Mouse (Mus musculus) MEL (cell line): ENCODE results near the gene Slc8a1. TPM values are rescaled to one million over a fixed set of nuclear protein-coding genes. Genes with fewer than 3 reads are reported as not detected.

Source experiments
- DNase-seq: peaks from one replicate; pipeline ENCODE4 v3.0.0; 2011; ENCODE audit warnings: low read depth, low spot score
- H3K27ac ChIP-seq: 2 replicates; pipeline ENCODE4 v1.5.1; 2012; ENCODE audit warnings: low read depth, mild to moderate bottlenecking, control low read depth, low read length, moderate library complexity; ENCODE audit not compliant: control insufficient read depth
- H3K27me3 ChIP-seq, 2 experiments: fragments of 150-350 bp in 1 of 2; sonication (generic) in 1 of 2; 2 replicates each; pipeline ENCODE4 v1.6.1; 2012; ENCODE audit warnings: low read length in 2 of 2, mild to moderate bottlenecking in 2 of 2, improper control_type of control experiment in 1 of 2, moderate library complexity in 1 of 2; ENCODE audit not compliant: insufficient read depth in 2 of 2, control insufficient read depth in 1 of 2
- H3K36me3 ChIP-seq, 2 experiments: 2 replicates each; pipeline ENCODE4 v1.6.1; 2012 to 2014; ENCODE audit warnings: low read length in 2 of 2, improper control_type of control experiment in 1 of 2, inconsistent platforms in 1 of 2, mild to moderate bottlenecking in 1 of 2; ENCODE audit not compliant: insufficient read depth in 2 of 2, control insufficient read depth in 1 of 2
- H3K4me1 ChIP-seq, 2 experiments: fragments of 150-350 bp in 1 of 2; sonication (generic) in 1 of 2; 2 replicates each; pipeline ENCODE4 v1.6.1; 2012; ENCODE audit warnings: low read length in 2 of 2, improper control_type of control experiment in 1 of 2, mild to moderate bottlenecking in 1 of 2; ENCODE audit not compliant: insufficient read depth in 2 of 2, control insufficient read depth in 1 of 2
- H3K4me3 ChIP-seq, 2 experiments: fragments of 150-350 bp in 1 of 2; sonication (generic) in 1 of 2; 2 replicates each; pipeline ENCODE4 v1.5.1; 2012; ENCODE audit warnings: low read depth in 2 of 2, low read length in 2 of 2, mild to moderate bottlenecking in 2 of 2, moderate library complexity in 2 of 2, control low read depth in 1 of 2, improper control_type of control experiment in 1 of 2; ENCODE audit not compliant: control insufficient read depth in 1 of 2, insufficient read depth in 1 of 2
- H3K79me2 ChIP-seq: 2 replicates; pipeline ENCODE4 v1.6.1; 2012; ENCODE audit warnings: mild to moderate bottlenecking, low read length, moderate library complexity; ENCODE audit not compliant: control insufficient read depth, poor library complexity, insufficient read depth
- H3K9ac ChIP-seq: 2 replicates; pipeline ENCODE4 v1.6.1; 2012; ENCODE audit warnings: low read depth, mild to moderate bottlenecking, control low read depth, low read length, moderate library complexity; ENCODE audit not compliant: control insufficient read depth, poor library complexity, severe bottlenecking
- H3K9me3 ChIP-seq: fragments of 150-350 bp; sonication (generic); replicated peaks from 2 replicates; pipeline ENCODE4 v1.6.1; 2012; ENCODE audit warnings: mild to moderate bottlenecking, low read length, improper control_type of control experiment, moderate library complexity; ENCODE audit not compliant: insufficient read depth
- BHLHE40 ChIP-seq: IDR thresholded peaks from 2 replicates; pipeline ENCODE4 v1.6.1; 2012; ENCODE audit warnings: low read depth, mild to moderate bottlenecking, inconsistent platforms, low read length, improper control_type of control experiment, borderline replicate concordance
- CHD1 ChIP-seq: IDR thresholded peaks from 2 replicates; pipeline ENCODE4 v1.6.1; 2012; ENCODE audit warnings: low read depth, mild to moderate bottlenecking, inconsistent platforms, low read length, improper control_type of control experiment
- CHD2 ChIP-seq: IDR thresholded peaks from 2 replicates; pipeline ENCODE4 v1.6.1; 2011; ENCODE audit warnings: low read length, improper control_type of control experiment
- E2F4 ChIP-seq: IDR thresholded peaks from 2 replicates; pipeline ENCODE4 v1.6.1; 2011; ENCODE audit warnings: low read depth, low read length, improper control_type of control experiment, borderline replicate concordance
- EP300 ChIP-seq, 2 experiments: IDR thresholded peaks; 2 replicates each; pipeline ENCODE4 v1.6.1; 2011; ENCODE audit warnings: improper control_type of control experiment in 2 of 2, low read length in 2 of 2, low read depth in 1 of 2, mild to moderate bottlenecking in 1 of 2
- ETS1 ChIP-seq: IDR thresholded peaks from 2 replicates; pipeline ENCODE4 v1.6.1; 2012; ENCODE audit warnings: low read depth, mild to moderate bottlenecking, inconsistent platforms, low read length, improper control_type of control experiment, moderate library complexity
- GATA1 ChIP-seq: IDR thresholded peaks from 2 replicates; pipeline ENCODE4 v1.6.1; 2011; ENCODE audit warnings: low read depth, low read length, improper control_type of control experiment
- HCFC1 ChIP-seq: IDR thresholded peaks from 2 replicates; pipeline ENCODE4 v1.6.1; 2012; ENCODE audit warnings: low read depth, mild to moderate bottlenecking, inconsistent platforms, low read length, improper control_type of control experiment, moderate library complexity
- JUND ChIP-seq: IDR thresholded peaks from 2 replicates; pipeline ENCODE4 v1.6.1; 2011; ENCODE audit warnings: low read depth, mild to moderate bottlenecking, improper control_type of control experiment, low read length
- MAFK ChIP-seq: IDR thresholded peaks from 2 replicates; pipeline ENCODE4 v1.6.1; 2011; ENCODE audit warnings: low read depth, mild to moderate bottlenecking, low read length, improper control_type of control experiment, borderline replicate concordance
- MAX ChIP-seq: IDR thresholded peaks from 2 replicates; pipeline ENCODE4 v1.6.1; 2011; ENCODE audit warnings: low read length, improper control_type of control experiment
- MAZ ChIP-seq: IDR thresholded peaks from 2 replicates; pipeline ENCODE4 v1.6.1; 2012; ENCODE audit warnings: low read depth, mild to moderate bottlenecking, inconsistent platforms, low read length, improper control_type of control experiment
- MEF2A ChIP-seq: IDR thresholded peaks from 2 replicates; pipeline ENCODE4 v1.6.1; 2014; ENCODE audit warnings: low read depth, mild to moderate bottlenecking, inconsistent platforms, low read length, improper control_type of control experiment; ENCODE audit not compliant: poor library complexity, insufficient replicate concordance, severe bottlenecking; ENCODE audit errors: extremely low read depth
- MXI1 ChIP-seq: IDR thresholded peaks from 2 replicates; pipeline ENCODE4 v1.6.1; 2011; ENCODE audit warnings: mild to moderate bottlenecking, low read depth, low read length, improper control_type of control experiment
- POLR2A ChIP-seq, 2 experiments: IDR thresholded peaks; 2 replicates each; pipeline ENCODE4 v1.6.1; 2011 to 2012; ENCODE audit warnings: low read length in 2 of 2, mild to moderate bottlenecking in 2 of 2, control low read depth in 1 of 2, improper control_type of control experiment in 1 of 2, low read depth in 1 of 2, moderate library complexity in 1 of 2; ENCODE audit not compliant: control insufficient read depth in 1 of 2, insufficient read depth in 1 of 2, poor library complexity in 1 of 2
- POLR2AphosphoS2 ChIP-seq: IDR thresholded peaks from 2 replicates; pipeline ENCODE4 v1.6.1; 2011; ENCODE audit warnings: low read length, improper control_type of control experiment
- RAD21 ChIP-seq: IDR thresholded peaks from 2 replicates; pipeline ENCODE4 v1.6.1; 2011; ENCODE audit warnings: mild to moderate bottlenecking, low read depth, low read length, improper control_type of control experiment
- TAL1 ChIP-seq: IDR thresholded peaks from 2 replicates; pipeline ENCODE4 v1.6.1; 2012; ENCODE audit warnings: mild to moderate bottlenecking, inconsistent platforms, low read length, moderate library complexity, mixed read lengths
- TBP ChIP-seq: IDR thresholded peaks from 2 replicates; pipeline ENCODE4 v1.8.0; 2011; ENCODE audit warnings: low read depth, low read length, improper control_type of control experiment
- TCF12 ChIP-seq: IDR thresholded peaks from 2 replicates; pipeline ENCODE4 v1.6.1; 2014; ENCODE audit warnings: low read depth, mild to moderate bottlenecking, inconsistent platforms, low read length, improper control_type of control experiment, moderate library complexity
- USF1 ChIP-seq: IDR thresholded peaks from 2 replicates; pipeline ENCODE4 v1.6.1; 2014; ENCODE audit warnings: low read depth, mild to moderate bottlenecking, inconsistent platforms, low read length, improper control_type of control experiment, moderate library complexity
- USF2 ChIP-seq, 2 experiments: IDR thresholded peaks; 2 replicates each; pipeline ENCODE4 v1.6.1; 2011 to 2012; ENCODE audit warnings: improper control_type of control experiment in 2 of 2, low read length in 2 of 2, borderline replicate concordance in 1 of 2, inconsistent platforms in 1 of 2, low read depth in 1 of 2, mild to moderate bottlenecking in 1 of 2; ENCODE audit not compliant: insufficient read depth in 1 of 2
- ZC3H11A ChIP-seq: IDR thresholded peaks from 2 replicates; pipeline ENCODE4 v1.6.1; 2012; ENCODE audit warnings: low read depth, mild to moderate bottlenecking, inconsistent platforms, low read length, improper control_type of control experiment
- ZMIZ1 ChIP-seq: IDR thresholded peaks from 2 replicates; pipeline ENCODE4 v1.6.1; 2012; ENCODE audit warnings: low read depth, mild to moderate bottlenecking, inconsistent platforms, low read length, improper control_type of control experiment, moderate library complexity
- ZNF384 ChIP-seq: IDR thresholded peaks from 2 replicates; pipeline ENCODE4 v1.6.1; 2012; ENCODE audit warnings: low read depth, mild to moderate bottlenecking, inconsistent platforms, low read length, improper control_type of control experiment
- polyA plus RNA-seq, 2 experiments: library from polyadenylated mRNA; stranded (reverse) in 1 of 2; unstranded in 1 of 2; fragments of >175 nt in 1 of 2; fragments of >200 nt in 1 of 2; gene quantifications; 2 replicates each; pipeline versions ENCODE4 v1.2.1 to v1.2.4; 2012; ENCODE audit warnings: low replicate concordance in 2 of 2, low read depth in 1 of 2; ENCODE audit not compliant: insufficient read length in 2 of 2, insufficient read depth in 1 of 2, missing spikeins in 1 of 2
- total RNA-seq: library from RNA; depleted of rRNA; stranded (reverse); fragments of 300-350 nt; gene quantifications from 2 replicates; pipeline ENCODE4 v1.2.3, GENCODE M21; 2012

Slc8a1 gene
- total and polyA plus RNA-seq, 3 experiments = 0.86 to 1.0 TPM; not detected in 1

DNA sequence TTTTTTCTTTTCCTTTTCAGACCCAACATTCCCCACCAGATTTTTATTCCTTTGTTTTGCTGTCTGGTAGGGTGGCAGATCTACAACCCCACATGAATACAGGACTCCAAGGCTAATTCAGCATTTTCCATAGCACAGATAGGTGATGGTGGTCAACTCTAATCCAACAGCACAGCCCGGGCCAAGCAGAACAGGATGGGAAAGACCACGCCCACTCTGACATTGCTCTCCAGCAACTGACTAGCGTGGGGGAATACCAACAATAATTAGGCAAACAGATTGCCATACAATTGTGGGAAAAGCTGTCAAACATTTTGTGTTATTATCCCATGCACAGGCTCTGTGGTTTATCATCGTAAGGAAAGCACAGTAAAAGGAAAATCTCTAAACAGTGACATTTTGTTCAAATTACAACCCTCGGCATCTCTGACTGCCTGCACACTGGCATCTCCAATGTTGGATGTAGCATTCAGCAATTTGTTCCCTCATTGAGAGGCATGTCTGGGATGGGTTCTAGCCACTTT is 233.0 kb downstream of the Slc8a1 start:
- Histone ChIP-seq H3K9me3 (no peaks in the 10 kb centered on the region), H3K27me3 (no peaks in the 10 kb centered on the region), H3K27ac (no peak overlapping the region), H3K4me3 (no peak overlapping the region), H3K4me1 (no peaks in the 10 kb centered on the region; a peak in 1 of 4 replicates), H3K9ac (no peak overlapping the region), H3K36me3 (no peaks in the 10 kb centered on the region), H3K79me2 (no peaks in the 10 kb centered on the region)
- no peak for DNase-seq
- TF ChIP-seq MAFK (no peak), BHLHE40 (no peak), E2F4 (no peak), POLR2AphosphoS2 (no peak), JUND (no peak), ZMIZ1 (no peak), USF2 (IDR thresholded peaks at IDR 0.05; ENCODE audit: borderline replicate concordance in 1 of 2, insufficient read depth in 1 of 2, low read depth in 1 of 2, low read length in 2 of 2) (no peak), RAD21 (no peak), ZNF384 (no peak), POLR2A (IDR thresholded peaks at IDR 0.05; ENCODE audit: control insufficient read depth in 1 of 2, insufficient read depth in 1 of 2, low read depth in 1 of 2, low read length in 2 of 2, poor library complexity in 1 of 2) (no peak), TBP (no peak), GATA1 (no peak), ZC3H11A (no peak), TAL1 (no peak), MAZ (no peak)

GRCm38 (mm10) chr17:81504040-81504439 is 234.1 kb downstream of the Slc8a1 start:
- no peaks in the 10 kb centered on the region; a peak in 1 of 4 replicates for H3K4me1 ChIP-seq
- no peak overlapping the region for H3K27ac ChIP-seq
- TF ChIP-seq MEF2A = no peak
- no peak for TF ChIP-seq EP300 (IDR thresholded peaks at IDR 0.05; ENCODE audit: low read depth in 1 of 2, low read length in 2 of 2)
- TF ChIP-seq USF1 = no peak
- no peak for TF ChIP-seq USF2 (IDR thresholded peaks at IDR 0.05; ENCODE audit: borderline replicate concordance in 1 of 2, insufficient read depth in 1 of 2, low read depth in 1 of 2, low read length in 2 of 2)
- no peak for TF ChIP-seq MAX
- TF ChIP-seq HCFC1 = no peak
- TF ChIP-seq TCF12 = no peak
- TF ChIP-seq POLR2A (IDR thresholded peaks at IDR 0.05; ENCODE audit: control insufficient read depth in 1 of 2, insufficient read depth in 1 of 2, low read depth in 1 of 2, low read length in 2 of 2, poor library complexity in 1 of 2) = no peak
- TF ChIP-seq CHD1 = no peak
- no peak for TF ChIP-seq E2F4
- no peak for TF ChIP-seq CHD2
- TF ChIP-seq MAZ = no peak
- no peak for TF ChIP-seq MXI1
- TF ChIP-seq TBP = no peak
- no peak for TF ChIP-seq ETS1
- no peaks in the 10 kb centered on the region for H3K79me2 ChIP-seq
- H3K36me3 ChIP-seq = no peaks in the 10 kb centered on the region
- H3K27me3 ChIP-seq = no peaks in the 10 kb centered on the region
- H3K9me3 ChIP-seq = no peaks in the 10 kb centered on the region
- no peak for DNase-seq
- H3K4me3 ChIP-seq = no peak overlapping the region
- H3K9ac ChIP-seq = no peak overlapping the region
